Mouse (Mus musculus) embryonic facial prominence, embryonic 13.5 days (tissue): ENCODE measurements at regions not wholly inside any gene's neighbourhood (a gene's known extent, or its start where the extent isn't known, plus 50 kb on each side); places are given as distances from the start of the nearest gene placed in this dataset.

Experiments used
- ATAC-seq: fragments of 200-750 bp; cut with Nextera tagmentation; 2 replicates; pipeline ENCODE4 v1.8.0; 2017; ENCODE audit warnings: low read depth; ENCODE audit not compliant: insufficient number of reproducible peaks, insufficient read depth, low FRiP score, low TSS enrichment
- H3K27ac ChIP-seq: fragments of 300-500 bp; sonication (generic); 2 replicates; pipeline ENCODE4 v1.5.1; 2015; ENCODE audit warnings: moderate library complexity, mild to moderate bottlenecking, inconsistent platforms
- H3K27me3 ChIP-seq: fragments of 300-500 bp; sonication (generic); 2 replicates; pipeline ENCODE4 v1.6.1; 2015; ENCODE audit warnings: mild to moderate bottlenecking, inconsistent platforms
- H3K36me3 ChIP-seq: fragments of 300-500 bp; sonication (generic); 2 replicates; pipeline ENCODE4 v1.6.1; 2015; ENCODE audit warnings: mild to moderate bottlenecking, inconsistent platforms
- H3K4me1 ChIP-seq: fragments of 300-500 bp; sonication (generic); 2 replicates; pipeline ENCODE4 v1.6.1; 2015; ENCODE audit warnings: inconsistent platforms
- H3K4me2 ChIP-seq: fragments of 300-500 bp; sonication (generic); 2 replicates; pipeline ENCODE4 v1.6.1; 2015; ENCODE audit warnings: moderate library complexity, mild to moderate bottlenecking, inconsistent platforms
- H3K4me3 ChIP-seq: fragments of 300-500 bp; sonication (generic); 2 replicates; pipeline ENCODE4 v1.5.1; 2015; ENCODE audit warnings: mild to moderate bottlenecking, inconsistent platforms
- H3K9ac ChIP-seq: fragments of 300-500 bp; sonication (generic); 2 replicates; pipeline ENCODE4 v1.6.1; 2015; ENCODE audit warnings: mild to moderate bottlenecking, inconsistent platforms
- H3K9me3 ChIP-seq: fragments of 300-500 bp; sonication (generic); 2 replicates; pipeline ENCODE4 v1.6.1; 2016; ENCODE audit warnings: inconsistent platforms
- WGBS: fragments of 180-500 bp; shearing (Covaris S2); methylation state at CpG from one replicate; pipeline ENCODE4 v1.1.7; 2015; ENCODE audit warnings: mixed read lengths; 5-methylcytosine and 5-hydroxymethylcytosine counted together

GRCm38 (mm10) chr11:52634189-52634588 lies 130.2 kb upstream of the Fstl4 start:
- 83% methylated on average over 3 of the region's 3 CpGs for WGBS
- no peaks in the 10 kb centered on the region for H3K27me3 ChIP-seq
- no peak overlapping the region for H3K27ac ChIP-seq
- no peaks in the 10 kb centered on the region; the same call in 1 of the 2 replicates for H3K9me3 ChIP-seq
- H3K9ac ChIP-seq, result no peak overlapping the region
- no peak for ATAC-seq
- peaks cover 3% of the 10 kb centered on the region; the same call in 1 of the 2 replicates for H3K4me1 ChIP-seq
- no peak overlapping the region for H3K4me2 ChIP-seq
- no peak overlapping the region for H3K4me3 ChIP-seq
- H3K36me3 ChIP-seq, result no peaks in the 10 kb centered on the region

- ATAC-seq, result no peak
- H3K4me3 ChIP-seq, result no peak overlapping the region
Observed at GRCm38 (mm10) chr11:52635716-52636389, 128.6 kb upstream of the Fstl4 start.

GRCm38 (mm10) chr11:52638939-52639338 lies 125.5 kb upstream of the Fstl4 start:
- H3K36me3 ChIP-seq, result no peaks in the 10 kb centered on the region
- H3K9me3 ChIP-seq, result no peaks in the 10 kb centered on the region; the same call in 1 of the 2 replicates
- peaks cover 33% of the 10 kb centered on the region for H3K27me3 ChIP-seq
- H3K4me2 ChIP-seq, result no peak overlapping the region
- peaks cover 3% of the 10 kb centered on the region; the same call in 1 of the 2 replicates for H3K4me1 ChIP-seq
- no peak overlapping the region for H3K27ac ChIP-seq
- WGBS, result 95% methylated on average over 1 of the region's 1 CpGs
- no peak overlapping the region for H3K4me3 ChIP-seq
- no peak for ATAC-seq
- no peak overlapping the region for H3K9ac ChIP-seq

More at GRCm38 (mm10) chr11:52635716-52636389, 128.6 kb upstream of the Fstl4 start:
- Histone ChIP-seq H3K9me3 (no peaks in the 10 kb centered on the region; the same call in 1 of the 2 replicates), H3K4me1 (peaks cover 3% of the 10 kb centered on the region; the same call in 1 of the 2 replicates), H3K27me3 (peaks cover 10% of the 10 kb centered on the region), H3K36me3 (no peaks in the 10 kb centered on the region), H3K9ac (no peak overlapping the region), H3K27ac (no peak overlapping the region), H3K4me2 (no peak overlapping the region)
- 81% methylated on average over 13 of the region's 13 CpGs for WGBS

- Histone ChIP-seq H3K4me3 (no peak overlapping the region), H3K4me1 (peaks cover 3% of the 10 kb centered on the region; the same call in 1 of the 2 replicates), H3K36me3 (no peaks in the 10 kb centered on the region), H3K9me3 (no peaks in the 10 kb centered on the region; the same call in 1 of the 2 replicates), H3K4me2 (no peak overlapping the region), H3K27me3 (peaks cover 33% of the 10 kb centered on the region), H3K9ac (0 out of 2 replicates have a peak overlapping the region, but pooled peaks have one; percentile 2), H3K27ac (no peak overlapping the region)
- 13% methylated on average over 14 of the region's 14 CpGs for WGBS
- no peak for ATAC-seq
Observed at GRCm38 (mm10) chr11:52641725-52642338, 122.6 kb upstream of the Fstl4 start.

GRCm38 (mm10) chr11:52644081-52644768 lies 120.2 kb upstream of the Fstl4 start:
- ATAC-seq, result no peak
- Histone ChIP-seq H3K36me3 (no peaks in the 10 kb centered on the region), H3K27me3 (peaks cover 33% of the 10 kb centered on the region), H3K4me1 (peaks cover 10% of the 10 kb centered on the region), H3K9me3 (no peaks in the 10 kb centered on the region), H3K9ac (no peak overlapping the region), H3K4me3 (no peak overlapping the region), H3K27ac (no peak overlapping the region), H3K4me2 (no peak overlapping the region)
- WGBS, result 23% methylated on average over 6 of the region's 6 CpGs

GRCm38 (mm10) chr11:52648176-52648839 lies 116.1 kb upstream of the Fstl4 start:
- H3K9me3 ChIP-seq, result no peaks in the 10 kb centered on the region
- H3K9ac ChIP-seq, result no peak overlapping the region
- no peak for ATAC-seq
- H3K27ac ChIP-seq, result no peak overlapping the region
- 52% methylated on average over 15 of the region's 15 CpGs for WGBS
- H3K4me1 ChIP-seq, result peaks cover 10% of the 10 kb centered on the region
- H3K36me3 ChIP-seq, result no peaks in the 10 kb centered on the region
- no peak overlapping the region for H3K4me3 ChIP-seq
- 0 out of 2 replicates have a peak, but pooled peaks cover 2% of the 10 kb centered on the region for H3K27me3 ChIP-seq
- no peak overlapping the region for H3K4me2 ChIP-seq

GRCm38 (mm10) chr11:52648849-52649400 lies 115.5 kb upstream of the Fstl4 start:
- H3K9ac ChIP-seq, result no peak overlapping the region
- H3K36me3 ChIP-seq, result no peaks in the 10 kb centered on the region
- 81% methylated on average over 8 of the region's 8 CpGs for WGBS
- no peak overlapping the region for H3K27ac ChIP-seq
- H3K4me2 ChIP-seq, result no peak overlapping the region
- no peak for ATAC-seq
- no peaks in the 10 kb centered on the region for H3K27me3 ChIP-seq
- no peak overlapping the region for H3K4me3 ChIP-seq
- H3K9me3 ChIP-seq, result no peaks in the 10 kb centered on the region
- H3K4me1 ChIP-seq, result peaks cover 10% of the 10 kb centered on the region

GRCm38 (mm10) chr11:52654640-52655039 lies 109.8 kb upstream of the Fstl4 start:
- H3K27ac ChIP-seq, result no peak overlapping the region
- H3K36me3 ChIP-seq, result no peaks in the 10 kb centered on the region
- H3K4me3 ChIP-seq, result no peak overlapping the region
- ATAC-seq, result no peak
- H3K27me3 ChIP-seq, result no peaks in the 10 kb centered on the region
- H3K9me3 ChIP-seq, result no peaks in the 10 kb centered on the region
- no peak overlapping the region for H3K4me2 ChIP-seq
- H3K9ac ChIP-seq, result no peak overlapping the region
- 0 out of 2 replicates have a peak, but pooled peaks cover 3% of the 10 kb centered on the region for H3K4me1 ChIP-seq
- WGBS, result 83% methylated on average over 7 of the region's 7 CpGs

GRCm38 (mm10) chr11:52655720-52656474 lies 108.5 kb upstream of the Fstl4 start:
- no peaks in the 10 kb centered on the region for H3K9me3 ChIP-seq
- ATAC-seq, result no peak
- WGBS, result 48% methylated on average over 2 of the region's 2 CpGs
- H3K4me2 ChIP-seq, result no peak overlapping the region
- H3K4me1 ChIP-seq, result 0 out of 2 replicates have a peak, but pooled peaks cover 3% of the 10 kb centered on the region
- H3K9ac ChIP-seq, result no peak overlapping the region
- no peak overlapping the region for H3K27ac ChIP-seq
- no peaks in the 10 kb centered on the region for H3K36me3 ChIP-seq
- no peaks in the 10 kb centered on the region for H3K27me3 ChIP-seq
- H3K4me3 ChIP-seq, result no peak overlapping the region

- no peak for ATAC-seq
- Histone ChIP-seq H3K4me2 (no peak overlapping the region), H3K9ac (no peak overlapping the region), H3K9me3 (no peaks in the 10 kb centered on the region), H3K4me3 (no peak overlapping the region), H3K27ac (no peak overlapping the region), H3K27me3 (no peaks in the 10 kb centered on the region), H3K36me3 (no peaks in the 10 kb centered on the region), H3K4me1 (0 out of 2 replicates have a peak, but pooled peaks cover 3% of the 10 kb centered on the region)
- 77% methylated on average over 12 of the region's 12 CpGs for WGBS
Observed at GRCm38 (mm10) chr11:52661234-52661633, 103.2 kb upstream of the Fstl4 start.
